Mouse (Mus musculus): ENCODE measurements around the gene Sppl2a. TPM values are rescaled to one million over a fixed set of nuclear protein-coding genes. Genes with fewer than 3 reads are reported as not detected.
"Not testable (repeated sequence)": the region's sequence is repeated elsewhere in the genome, so short reads cannot be mapped to it uniquely, and the experiment has no call there.

The Sppl2a gene
- polyA plus RNA-seq (2016; fragmentation: Nextera tagmentation; extraction: Ambion mirVana) = 24.6 and 34.7 TPM in 2 replicates

DNA sequence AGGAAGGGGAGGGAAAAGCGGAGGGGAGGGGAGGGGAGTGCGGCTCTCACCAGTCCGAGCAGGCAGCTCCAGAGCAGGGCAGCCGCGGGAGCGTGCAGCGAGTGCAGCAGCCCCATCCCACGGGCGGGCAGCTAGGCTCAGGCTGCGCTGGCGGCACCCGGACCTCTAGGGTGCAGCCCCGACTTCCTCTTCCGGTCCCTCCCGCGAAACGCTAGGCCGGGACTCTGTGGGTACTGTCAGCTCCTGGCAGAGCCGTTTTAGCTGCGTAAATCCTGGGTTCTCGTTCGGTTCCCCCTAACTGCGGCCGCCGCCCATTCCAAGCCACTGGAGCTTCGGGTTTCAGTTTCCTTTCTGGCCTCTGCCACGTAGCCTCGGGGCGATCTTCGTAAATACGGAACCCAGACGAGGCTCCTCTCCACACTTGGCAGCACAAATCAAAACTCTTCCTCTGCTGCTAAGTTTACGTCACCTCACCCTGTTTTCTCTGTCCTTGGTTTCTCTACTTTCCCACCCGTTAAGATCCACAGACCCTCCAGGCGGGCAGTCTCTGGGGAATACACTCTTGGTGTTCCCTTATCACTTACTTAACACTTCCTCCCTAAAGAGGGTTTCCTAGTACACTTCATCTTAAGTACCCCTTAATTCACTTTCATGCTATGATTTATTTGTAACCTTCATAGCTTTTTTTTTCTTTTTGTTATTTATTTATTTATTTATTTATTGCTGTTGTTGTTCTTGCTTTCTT lies at the start of gene Sppl2a:
Gene Sppl2a (minus strand): TSS at position 339 of the 745 bp plus-strand sequence.
- Histone ChIP-seq H3K4me3 (peak within 1 kb of the TSS; percentile 69), H3K27ac (peak within 1 kb of the TSS; percentile 96), H3K4me1 (peaks cover 6% of the 10 kb centered on the region; the same call in 1 of the 2 replicates), H3K9me3 (replicated peaks) (no peaks in the 10 kb centered on the region), H3K36me3 (no peaks in the 10 kb centered on the region), H3K27me3 (ENCODE audit: low read depth, poor library complexity, severe bottlenecking) (no peaks in the 10 kb centered on the region)
- 1% methylated on average over 29 of the region's 35 CpGs for WGBS
- DNase-seq (ENCODE audit: low spot score) = peak; percentile 93

DNA sequence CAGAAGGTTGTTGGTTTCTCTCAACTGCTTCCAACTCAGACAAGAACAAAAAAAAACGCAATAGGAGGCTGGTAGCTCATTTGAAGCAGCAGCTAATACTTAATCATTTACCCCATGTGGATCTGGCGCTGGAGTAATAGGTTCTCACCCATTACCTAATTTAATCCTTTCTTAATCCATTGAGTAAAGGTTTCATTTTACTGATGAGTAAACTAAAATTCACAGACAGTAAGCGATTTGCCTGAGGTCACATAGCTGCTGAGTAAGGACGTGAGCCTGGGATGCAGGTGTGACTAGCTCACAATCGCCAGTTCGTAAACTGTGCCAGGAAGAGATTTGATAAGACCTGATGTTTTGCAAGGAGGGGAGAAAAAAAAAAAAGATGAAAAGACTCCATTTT lies 44.4 kb upstream of the Sppl2a start:
- no peaks in the 10 kb centered on the region for H3K27me3 ChIP-seq (ENCODE audit: low read depth, poor library complexity, severe bottlenecking)
- H3K4me1 ChIP-seq = no peaks in the 10 kb centered on the region
- DNase-seq (ENCODE audit: low spot score) = no peak
- H3K27ac ChIP-seq = no peak overlapping the region
- no peaks in the 10 kb centered on the region for H3K9me3 ChIP-seq (replicated peaks)
- 80% methylated on average over 6 of the region's 6 CpGs for WGBS
- no peaks in the 10 kb centered on the region for H3K36me3 ChIP-seq
- no peak overlapping the region for H3K4me3 ChIP-seq

DNA sequence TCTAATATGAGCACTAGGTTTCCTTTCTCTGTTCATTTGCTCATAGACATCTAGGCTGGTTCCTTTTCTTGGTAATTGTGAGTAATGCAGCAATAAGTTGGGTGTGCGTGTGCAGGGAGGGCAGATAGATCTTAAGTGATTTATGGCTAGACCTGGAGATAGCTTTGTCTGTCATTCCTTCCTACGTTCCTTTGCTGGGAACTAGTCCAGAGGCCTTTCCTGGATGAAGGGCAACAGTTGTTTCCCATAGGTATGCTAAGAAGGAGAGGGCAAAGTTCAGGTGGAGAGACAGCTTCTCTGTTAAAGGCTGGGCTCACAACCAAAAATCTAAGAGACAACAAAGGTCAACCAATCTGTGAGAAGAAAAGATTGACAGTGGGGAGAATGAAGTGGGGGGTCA lies 28.7 kb upstream of the Sppl2a start:
- Histone ChIP-seq H3K27ac (no peak overlapping the region), H3K36me3 (no peaks in the 10 kb centered on the region), H3K9me3 (replicated peaks) (no peaks in the 10 kb centered on the region), H3K4me3 (no peak overlapping the region), H3K27me3 (ENCODE audit: low read depth, poor library complexity, severe bottlenecking) (no peaks in the 10 kb centered on the region), H3K4me1 (no peaks in the 10 kb centered on the region)
- no peak for DNase-seq (ENCODE audit: low spot score)
- WGBS = 74% methylated on average over 2 of the region's 2 CpGs

DNA sequence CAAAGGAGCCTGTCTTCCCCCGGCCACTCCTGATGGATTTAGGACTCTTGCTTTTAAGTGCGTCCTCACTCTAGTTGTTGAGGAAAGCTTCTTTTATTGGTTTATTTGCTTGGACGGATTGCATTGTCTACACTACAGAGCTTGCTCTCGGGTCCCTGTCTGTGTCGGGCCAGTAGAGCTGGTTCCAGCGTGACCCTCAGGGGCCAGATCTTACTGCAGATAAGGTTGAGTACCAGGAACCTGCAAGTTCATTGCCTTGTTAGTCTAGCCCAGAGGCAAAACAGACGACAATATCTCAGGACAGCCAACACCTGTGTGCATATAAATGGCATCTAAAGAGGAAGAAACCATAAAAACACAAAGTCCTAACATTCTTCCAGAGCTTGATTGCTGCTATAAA lies 22.6 kb upstream of the Sppl2a start:
- no peak for DNase-seq (ENCODE audit: low spot score)
- no peaks in the 10 kb centered on the region for H3K9me3 ChIP-seq (replicated peaks)
- H3K4me1 ChIP-seq = no peaks in the 10 kb centered on the region
- no peaks in the 10 kb centered on the region for H3K36me3 ChIP-seq
- no peak overlapping the region for H3K27ac ChIP-seq
- no peaks in the 10 kb centered on the region for H3K27me3 ChIP-seq (ENCODE audit: low read depth, poor library complexity, severe bottlenecking)
- no peak overlapping the region for H3K4me3 ChIP-seq
- 47% methylated on average over 7 of the region's 7 CpGs for whole genome bisulfite sequencing

DNA sequence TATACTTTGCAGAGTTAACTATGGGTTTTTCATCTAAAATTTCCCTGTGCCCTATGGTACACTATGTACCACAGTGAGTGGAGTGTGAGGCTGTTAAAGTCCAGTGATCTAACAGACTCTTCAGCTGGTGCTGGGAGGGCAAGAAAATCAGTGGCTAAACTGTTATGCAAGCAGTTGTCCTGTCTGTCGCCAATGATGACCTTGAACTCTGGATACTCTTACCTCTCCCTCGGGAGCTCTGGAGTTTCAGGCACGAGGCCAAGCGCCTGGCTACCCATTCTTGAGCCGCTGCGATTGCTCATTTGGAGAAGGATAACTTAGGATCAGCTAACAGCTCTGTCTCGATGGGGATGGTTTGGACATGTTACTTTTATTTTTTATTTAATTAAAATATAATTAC lies 18.1 kb upstream of the Sppl2a start:
- H3K36me3 ChIP-seq = no peaks in the 10 kb centered on the region
- H3K4me1 ChIP-seq = no peaks in the 10 kb centered on the region
- no peak overlapping the region for H3K4me3 ChIP-seq
- no peaks in the 10 kb centered on the region for H3K9me3 ChIP-seq (replicated peaks)
- no peaks in the 10 kb centered on the region for H3K27me3 ChIP-seq (ENCODE audit: low read depth, poor library complexity, severe bottlenecking)
- no peak for DNase-seq (ENCODE audit: low spot score)
- H3K27ac ChIP-seq = no peak overlapping the region
- 89% methylated on average over 7 of the region's 7 CpGs for WGBS

DNA sequence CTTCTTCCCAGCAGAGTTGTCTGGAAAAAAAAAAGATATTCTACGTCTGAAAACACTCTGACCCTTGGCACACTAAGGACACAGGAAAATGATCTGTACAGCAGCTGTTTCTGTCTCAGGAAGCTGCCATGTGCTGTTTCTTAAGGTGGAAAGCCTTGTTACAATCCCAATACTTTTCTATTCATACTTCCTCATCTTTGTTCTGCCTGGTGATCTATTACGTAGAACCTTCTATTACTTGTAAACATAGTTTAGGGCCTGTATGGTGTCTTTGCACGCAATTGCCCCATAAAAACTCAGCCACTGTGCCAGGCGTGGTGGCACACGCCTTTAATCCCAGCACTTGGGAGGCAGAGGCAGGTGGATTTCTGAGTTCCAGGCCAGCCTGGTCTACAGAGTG lies 17.4 kb upstream of the Sppl2a start:
- no peaks in the 10 kb centered on the region for H3K27me3 ChIP-seq (ENCODE audit: low read depth, poor library complexity, severe bottlenecking)
- no peaks in the 10 kb centered on the region for H3K4me1 ChIP-seq
- no peaks in the 10 kb centered on the region for H3K36me3 ChIP-seq
- H3K27ac ChIP-seq = no peak overlapping the region
- 87% methylated on average over 5 of the region's 5 CpGs for WGBS
- H3K4me3 ChIP-seq = no peak overlapping the region
- DNase-seq (ENCODE audit: low spot score) = no peak
- no peaks in the 10 kb centered on the region for H3K9me3 ChIP-seq (replicated peaks)

DNA sequence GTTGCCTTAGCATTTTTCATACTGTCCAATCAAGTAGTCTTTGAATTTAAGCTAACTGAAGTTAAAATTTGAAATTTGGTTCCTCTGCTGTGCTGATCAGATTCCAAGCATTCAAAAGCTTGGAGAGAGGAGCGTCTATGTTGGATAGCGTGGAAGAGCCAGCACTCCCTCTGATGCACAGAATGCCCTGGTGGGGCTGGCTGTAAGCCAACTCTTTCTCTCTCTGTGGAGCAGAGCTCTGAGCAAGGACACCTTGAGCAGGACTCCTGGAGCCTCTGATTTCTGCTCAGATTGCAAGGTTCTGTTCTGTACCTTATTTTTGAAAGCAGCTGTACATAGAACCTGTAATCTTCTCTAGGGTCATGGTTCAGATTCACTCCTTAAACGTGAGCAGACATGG lies 16.8 kb upstream of the Sppl2a start:
- no peak for DNase-seq (ENCODE audit: low spot score)
- Histone ChIP-seq H3K4me3 (no peak overlapping the region), H3K9me3 (replicated peaks) (no peaks in the 10 kb centered on the region), H3K27ac (no peak overlapping the region), H3K27me3 (ENCODE audit: low read depth, poor library complexity, severe bottlenecking) (no peaks in the 10 kb centered on the region), H3K36me3 (no peaks in the 10 kb centered on the region), H3K4me1 (no peaks in the 10 kb centered on the region)
- WGBS = 73% methylated on average over 3 of the region's 3 CpGs

DNA sequence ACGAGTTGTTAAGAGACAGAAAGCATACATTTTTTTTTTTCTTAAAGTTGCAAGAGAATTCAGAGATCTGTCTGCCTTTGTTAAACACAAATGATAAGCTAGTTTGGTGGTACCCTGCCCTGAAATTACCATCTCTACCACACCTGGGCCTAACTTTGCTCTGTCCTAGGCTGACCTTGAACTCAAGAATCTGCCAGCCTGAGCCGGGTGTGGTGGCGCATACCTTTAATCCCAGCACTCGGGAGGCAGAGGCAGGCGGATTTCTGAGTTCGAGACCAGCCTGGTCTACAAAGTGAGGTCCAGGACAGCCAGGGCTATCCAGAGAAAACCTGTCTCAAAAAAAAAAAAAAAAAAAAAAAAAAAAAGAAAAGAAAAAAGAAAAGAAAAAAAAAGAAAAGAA lies 16.3 kb upstream of the Sppl2a start:
- H3K27me3 ChIP-seq (ENCODE audit: low read depth, poor library complexity, severe bottlenecking); DNase-seq (ENCODE audit: low spot score); H3K27ac ChIP-seq; H3K4me3 ChIP-seq; H3K9me3 ChIP-seq (replicated peaks); H3K36me3 ChIP-seq; H3K4me1 ChIP-seq: not testable (repeated sequence)
- WGBS = 86% methylated on average over 6 of the region's 6 CpGs

DNA sequence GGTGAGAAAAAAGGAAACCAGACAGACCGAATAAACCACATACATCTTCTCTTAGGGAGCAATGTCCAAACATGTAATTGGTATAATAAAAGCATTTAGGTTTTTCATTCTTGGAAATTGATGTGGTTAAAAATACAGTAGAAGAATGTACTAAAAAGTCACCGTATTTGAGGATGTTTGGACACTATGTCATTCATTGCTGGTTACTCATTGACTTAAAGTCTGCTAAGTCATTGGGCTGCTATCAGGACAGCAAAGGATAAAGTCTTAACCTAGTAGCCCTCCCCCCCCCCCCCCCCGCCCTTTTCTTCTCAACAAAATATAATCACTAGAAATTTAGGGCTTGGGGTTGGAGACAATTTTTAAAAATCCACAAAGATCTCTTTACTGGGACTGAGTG lies 15.2 kb upstream of the Sppl2a start:
- Histone ChIP-seq H3K4me3 (no peak overlapping the region), H3K9me3 (replicated peaks) (no peaks in the 10 kb centered on the region), H3K4me1 (no peaks in the 10 kb centered on the region), H3K27me3 (ENCODE audit: low read depth, poor library complexity, severe bottlenecking) (no peaks in the 10 kb centered on the region), H3K36me3 (no peaks in the 10 kb centered on the region), H3K27ac (no peak overlapping the region)
- WGBS = 79% methylated on average over 3 of the region's 3 CpGs
- no peak for DNase-seq (ENCODE audit: low spot score)

DNA sequence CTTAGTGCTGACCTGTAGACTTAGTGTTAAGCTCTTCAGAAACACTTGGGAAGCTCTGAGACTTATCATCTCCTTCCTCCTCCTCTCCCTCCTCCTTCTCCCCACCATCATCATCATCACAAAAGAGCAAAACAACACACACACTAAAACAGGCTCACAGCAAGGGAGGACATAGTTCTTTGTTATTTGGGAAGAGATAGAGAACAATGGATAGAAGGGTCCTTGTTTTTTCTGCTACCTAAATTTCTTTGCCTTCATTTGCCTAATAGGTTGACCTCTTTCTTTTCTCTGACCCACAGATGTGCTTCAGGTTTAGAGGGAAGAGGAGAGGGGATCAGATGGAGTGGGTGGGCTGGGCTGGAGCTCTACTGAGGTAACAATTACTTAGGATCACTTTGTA lies 14.6 kb upstream of the Sppl2a start:
- no peak overlapping the region for H3K27ac ChIP-seq
- H3K9me3 ChIP-seq (replicated peaks) = no peaks in the 10 kb centered on the region
- DNase-seq (ENCODE audit: low spot score) = no peak

DNA sequence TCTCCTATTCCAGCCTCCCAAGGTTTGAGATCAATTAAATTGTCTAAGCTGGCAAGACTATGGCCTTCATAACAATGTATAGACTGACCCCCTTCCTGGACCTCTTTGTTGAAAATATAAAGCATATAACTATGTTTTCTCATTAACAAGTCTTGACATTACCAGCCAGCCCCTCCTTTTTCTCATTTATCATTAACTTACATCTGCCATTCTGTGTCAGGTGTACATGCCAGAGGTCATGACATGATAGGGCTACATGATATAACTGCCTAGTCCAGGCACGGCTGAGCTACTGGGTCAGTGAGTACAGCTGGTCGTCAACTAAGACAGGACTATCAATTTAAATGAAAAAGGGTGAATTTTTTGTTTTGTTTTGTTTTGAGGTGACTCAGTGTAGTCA lies 10.2 kb upstream of the Sppl2a start:
- WGBS = 80% methylated on average over 2 of the region's 2 CpGs

More for the DNA sequence above, 14.6 kb upstream of the Sppl2a start:
- no peak overlapping the region for H3K4me3 ChIP-seq
- no peaks in the 10 kb centered on the region for H3K4me1 ChIP-seq
- no peaks in the 10 kb centered on the region for H3K36me3 ChIP-seq
- no peaks in the 10 kb centered on the region for H3K27me3 ChIP-seq (ENCODE audit: low read depth, poor library complexity, severe bottlenecking)

DNA sequence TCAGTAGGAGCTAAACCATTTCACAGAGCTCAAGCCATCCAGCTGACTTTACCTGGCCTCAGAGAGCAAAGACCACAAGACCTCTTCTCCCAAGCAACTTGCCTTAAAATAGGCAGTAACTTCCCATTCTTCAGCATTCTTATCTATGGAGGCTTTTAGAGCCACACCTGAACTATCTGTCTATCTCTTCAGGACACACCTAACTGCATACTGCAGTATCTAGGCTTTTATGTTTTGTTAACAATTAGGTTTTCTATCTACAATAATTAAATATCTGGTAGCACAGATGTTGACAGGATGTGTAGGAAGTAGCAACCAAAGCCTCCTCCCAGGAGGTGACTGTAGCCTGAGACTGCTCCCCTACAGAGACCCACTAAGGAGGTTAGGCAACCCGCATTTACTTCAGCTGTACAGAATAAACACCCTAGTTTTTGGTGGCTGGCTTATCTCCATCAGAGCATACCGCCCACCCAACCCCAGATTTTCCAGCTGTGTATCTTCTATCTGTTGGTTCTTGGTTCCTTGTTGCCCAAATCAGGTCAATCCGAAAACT lies 7.4 kb upstream of the Sppl2a start:
- H3K36me3 ChIP-seq = no peaks in the 10 kb centered on the region
- no peaks in the 10 kb centered on the region for H3K9me3 ChIP-seq (replicated peaks)
- no peaks in the 10 kb centered on the region for H3K4me1 ChIP-seq
- 77% methylated on average over 3 of the region's 3 CpGs for WGBS
- no peaks in the 10 kb centered on the region for H3K27me3 ChIP-seq (ENCODE audit: low read depth, poor library complexity, severe bottlenecking)
- H3K27ac ChIP-seq = no peak overlapping the region
- H3K4me3 ChIP-seq = no peak overlapping the region
- no peak for DNase-seq (ENCODE audit: low spot score)

More for the DNA sequence above, 10.2 kb upstream of the Sppl2a start:
- H3K9me3 ChIP-seq (replicated peaks) = no peaks in the 10 kb centered on the region
- DNase-seq (ENCODE audit: low spot score) = no peak
- no peaks in the 10 kb centered on the region for H3K27me3 ChIP-seq (ENCODE audit: low read depth, poor library complexity, severe bottlenecking)
- H3K36me3 ChIP-seq = no peaks in the 10 kb centered on the region
- H3K4me1 ChIP-seq = no peaks in the 10 kb centered on the region
- H3K27ac ChIP-seq = no peak overlapping the region
- H3K4me3 ChIP-seq = no peak overlapping the region

DNA sequence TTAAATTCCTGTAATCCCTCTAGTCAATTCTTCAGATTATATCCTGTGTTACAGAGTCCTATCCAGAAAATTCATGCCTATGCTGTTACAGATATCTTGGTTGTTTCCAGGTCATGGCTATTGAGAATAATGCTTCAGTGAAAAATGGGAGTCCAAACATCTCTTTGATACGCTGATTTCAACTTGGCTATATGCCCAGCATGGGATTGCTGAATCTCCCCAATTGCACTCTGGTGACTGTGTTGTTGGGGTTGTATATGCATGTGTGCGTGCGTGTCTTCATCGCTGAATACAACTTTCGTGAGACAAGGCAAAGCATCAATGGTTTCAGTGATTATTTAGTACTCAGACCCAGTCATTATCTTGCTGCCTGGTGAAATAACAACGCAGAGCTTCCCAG lies 5.0 kb upstream of the Sppl2a start:
- Histone ChIP-seq H3K27me3 (ENCODE audit: low read depth, poor library complexity, severe bottlenecking) (no peaks in the 10 kb centered on the region), H3K36me3 (no peaks in the 10 kb centered on the region), H3K4me3 (no peak overlapping the region), H3K9me3 (replicated peaks) (no peaks in the 10 kb centered on the region), H3K27ac (no peak overlapping the region), H3K4me1 (peaks cover 3% of the 10 kb centered on the region; the same call in 1 of the 2 replicates)
- DNase-seq (ENCODE audit: low spot score) = no peak
- 84% methylated on average over 6 of the region's 6 CpGs for WGBS

DNA sequence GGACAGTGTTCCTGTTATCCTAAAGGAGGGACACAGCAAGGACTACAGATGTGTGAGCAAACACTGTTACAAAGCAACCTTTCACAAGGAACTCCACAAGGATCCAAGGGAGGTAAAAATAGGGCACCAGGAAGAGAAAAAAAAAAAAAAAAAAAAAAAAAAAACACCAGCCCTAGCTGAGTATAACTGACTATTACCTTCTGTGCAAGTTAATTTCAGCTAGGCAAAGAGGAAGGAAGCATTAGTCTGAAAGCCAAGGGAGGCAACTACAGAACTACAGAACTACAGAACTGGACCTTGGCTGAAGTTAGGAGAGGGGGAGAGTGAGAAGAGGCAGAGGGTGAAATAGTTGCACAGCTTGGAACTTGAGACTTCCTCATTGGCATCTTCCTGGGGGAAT lies 886 bp upstream of the Sppl2a start:
- H3K4me1 ChIP-seq = peaks cover 6% of the 10 kb centered on the region; the same call in 1 of the 2 replicates
- no peaks in the 10 kb centered on the region for H3K27me3 ChIP-seq (ENCODE audit: low read depth, poor library complexity, severe bottlenecking)
- no peak for DNase-seq (ENCODE audit: low spot score)
- no peak overlapping the region for H3K4me3 ChIP-seq
- H3K9me3 ChIP-seq (replicated peaks) = no peaks in the 10 kb centered on the region
- no peak overlapping the region for H3K27ac ChIP-seq
- H3K36me3 ChIP-seq = no peaks in the 10 kb centered on the region

All from limb, embryonic 10.5 days (tissue).